Mouse (Mus musculus) intestine, embryonic 14.5 days (tissue): Measurements from ENCODE around the gene Pip5kl1. TPM values are rescaled to one million over a fixed set of nuclear protein-coding genes. Genes with fewer than 3 reads are reported as not detected.

Experiments
- ATAC-seq: fragments of 200-750 bp; cut with Nextera tagmentation; replicated peaks from 2 replicates; pipeline ENCODE4 v1.8.0; 2017; ENCODE audit warnings: low read depth, moderate number of reproducible peaks, moderate TSS enrichment, moderate library complexity; ENCODE audit not compliant: low FRiP score, low TSS enrichment
- DNase-seq: peaks from one replicate; pipeline ENCODE4 v3.0.0-alpha.2; 2018; ENCODE audit warnings: low spot score
- H3K27ac ChIP-seq: fragments of 300-500 bp; sonication (generic); 2 replicates; pipeline ENCODE4 v1.5.1; 2014; ENCODE audit warnings: low read depth, mild to moderate bottlenecking, control low read depth
- H3K27me3 ChIP-seq: fragments of 300-500 bp; sonication (generic); replicated peaks from 2 replicates; pipeline ENCODE4 v1.6.1; 2014; ENCODE audit warnings: low read length, control low read depth; ENCODE audit not compliant: control insufficient read depth, insufficient read depth
- H3K36me3 ChIP-seq: fragments of 300-500 bp; sonication (generic); 2 replicates; pipeline ENCODE4 v1.6.1; 2014; ENCODE audit warnings: low read length, control low read depth; ENCODE audit not compliant: control insufficient read depth, insufficient read depth
- H3K4me1 ChIP-seq: fragments of 300-500 bp; sonication (generic); replicated peaks from 2 replicates; pipeline ENCODE4 v1.6.1; 2014; ENCODE audit warnings: low read length, control low read depth, mixed read lengths; ENCODE audit not compliant: control insufficient read depth, insufficient read depth
- H3K4me2 ChIP-seq: fragments of 300-500 bp; sonication (generic); 2 replicates; pipeline ENCODE4 v1.6.1; 2014; ENCODE audit warnings: low read length
- H3K4me3 ChIP-seq: fragments of 300-500 bp; sonication (generic); 2 replicates; pipeline ENCODE4 v1.5.1; 2014; ENCODE audit warnings: low read depth, low read length, control low read depth, mixed read lengths
- H3K9ac ChIP-seq: fragments of 300-500 bp; sonication (generic); 2 replicates; pipeline ENCODE4 v1.6.1; 2014; ENCODE audit warnings: mild to moderate bottlenecking, low read length
- H3K9me3 ChIP-seq: fragments of 300-500 bp; sonication (generic); 2 replicates; pipeline ENCODE4 v1.6.1; 2016; ENCODE audit warnings: low read length, control low read depth; ENCODE audit not compliant: control insufficient read depth
- WGBS: fragments of 180-500 bp; shearing (Covaris S2); extraction: QIAGEN DNeasy Blood & Tissue Kit; methylation state at CpG from one replicate; pipeline ENCODE4 v1.1.7; 2014; 5-methylcytosine and 5-hydroxymethylcytosine counted together
- polyA plus RNA-seq: library from polyadenylated mRNA; unstranded; fragments of >200 nt; fragmentation: Nextera tagmentation; extraction: Ambion mirVana; gene quantifications from 2 replicates; pipeline ENCODE4 v1.2.1, GENCODE M21; 2014

Gene Pip5kl1
- 0.62 and 0.89 TPM in 2 replicates for polyA plus RNA-seq

DNA sequence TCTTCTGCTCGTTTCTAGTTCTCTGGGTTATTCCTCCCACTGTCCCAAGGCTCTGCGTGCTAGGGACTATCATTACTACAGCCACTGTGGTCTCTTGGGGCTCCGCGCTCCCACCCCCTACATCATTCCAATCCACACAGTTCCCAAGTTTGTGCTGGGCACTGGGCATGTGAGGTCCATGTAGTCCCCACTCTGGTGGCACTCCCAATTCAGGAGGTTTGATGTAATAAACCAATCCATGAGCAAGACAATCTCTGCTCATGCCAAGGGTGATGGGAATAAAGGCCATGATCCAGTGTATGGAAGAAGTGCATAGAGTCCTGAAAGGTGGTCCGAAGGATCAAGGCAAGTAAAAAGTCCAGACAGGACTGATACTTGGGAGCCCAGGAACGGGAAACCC lies at the start of gene Pip5kl1:
Gene Pip5kl1 (plus strand): TSS at position 301 of the 400 bp plus-strand sequence.
- Histone ChIP-seq H3K4me1 (peaks cover 7% of the 10 kb centered on the region; the same call in 1 of the 2 replicates), H3K4me3 (peak within 1 kb of the TSS; percentile 33), H3K9ac (peak within 1 kb of the TSS; percentile 14), H3K36me3 (peaks cover 7% of the 10 kb centered on the region; the same call in 1 of the 2 replicates), H3K4me2 (peak within 1 kb of the TSS; percentile 77), H3K27ac (no peak within 1 kb of the TSS), H3K27me3 (peaks cover 16% of the 10 kb centered on the region), H3K9me3 (no peaks in the 10 kb centered on the region)
- no peak for DNase-seq
- 78% methylated on average over 6 of the region's 6 CpGs for WGBS
- no peak for ATAC-seq

DNA sequence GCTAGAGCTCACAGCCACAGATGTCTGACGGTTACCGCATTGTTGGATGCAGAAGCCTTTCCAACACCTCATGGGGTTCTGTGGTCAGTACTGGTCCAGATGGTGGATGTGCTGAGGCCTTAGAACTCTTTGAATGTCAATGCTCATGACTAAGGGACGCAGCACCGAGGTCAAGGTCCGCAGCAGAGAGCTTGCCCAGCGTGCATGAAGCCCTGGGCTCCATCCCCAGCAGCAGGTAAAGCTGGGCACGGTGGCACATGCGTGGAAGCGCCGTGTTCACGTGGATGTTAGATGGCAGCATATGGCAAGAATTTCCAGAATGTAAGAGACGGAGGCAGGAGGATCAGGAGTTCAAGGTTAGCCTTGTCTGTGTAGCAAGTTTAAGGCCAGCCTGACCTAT lies 48.8 kb upstream of the Pip5kl1 start:
- Histone ChIP-seq H3K4me1 (no peaks in the 10 kb centered on the region), H3K27ac (no peak overlapping the region), H3K27me3 (no peaks in the 10 kb centered on the region), H3K36me3 (no peaks in the 10 kb centered on the region), H3K4me3 (no peak overlapping the region), H3K4me2 (no peak overlapping the region), H3K9ac (no peak overlapping the region), H3K9me3 (no peaks in the 10 kb centered on the region)
- 84% methylated on average over 12 of the region's 12 CpGs for WGBS
- DNase-seq (no peak), ATAC-seq (no peak)

DNA sequence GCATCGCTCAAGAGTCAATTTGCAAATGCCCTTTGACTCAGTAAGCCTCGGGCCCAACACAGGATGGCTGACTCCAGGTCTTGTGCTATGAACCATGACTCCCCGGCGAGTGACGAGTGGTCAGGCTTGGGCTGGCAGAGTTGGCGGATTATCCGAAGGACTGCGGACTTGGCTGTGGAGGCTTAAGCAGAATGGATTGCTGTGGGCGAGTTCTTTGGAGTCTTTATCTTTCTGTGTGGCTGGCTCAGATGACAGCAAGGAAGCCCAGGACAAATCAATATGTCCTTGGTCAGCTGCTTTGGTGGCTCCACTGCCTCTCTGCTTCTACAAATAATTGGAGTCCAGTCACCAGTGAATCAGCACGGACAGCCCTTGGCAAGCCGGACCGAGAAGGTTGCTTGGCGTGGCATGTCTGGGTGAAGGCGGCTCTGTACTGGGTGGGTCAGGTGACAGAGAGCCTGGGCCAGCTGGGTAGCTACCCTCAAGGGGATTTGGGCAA lies 47.1 kb upstream of the Pip5kl1 start:
- Histone ChIP-seq H3K9me3 (no peaks in the 10 kb centered on the region), H3K4me2 (no peak overlapping the region), H3K36me3 (no peaks in the 10 kb centered on the region), H3K9ac (no peak overlapping the region), H3K4me3 (no peak overlapping the region), H3K4me1 (no peaks in the 10 kb centered on the region), H3K27me3 (no peaks in the 10 kb centered on the region), H3K27ac (no peak overlapping the region)
- no peak for DNase-seq
- no peak for ATAC-seq
- WGBS = 83% methylated on average over 14 of the region's 14 CpGs

DNA sequence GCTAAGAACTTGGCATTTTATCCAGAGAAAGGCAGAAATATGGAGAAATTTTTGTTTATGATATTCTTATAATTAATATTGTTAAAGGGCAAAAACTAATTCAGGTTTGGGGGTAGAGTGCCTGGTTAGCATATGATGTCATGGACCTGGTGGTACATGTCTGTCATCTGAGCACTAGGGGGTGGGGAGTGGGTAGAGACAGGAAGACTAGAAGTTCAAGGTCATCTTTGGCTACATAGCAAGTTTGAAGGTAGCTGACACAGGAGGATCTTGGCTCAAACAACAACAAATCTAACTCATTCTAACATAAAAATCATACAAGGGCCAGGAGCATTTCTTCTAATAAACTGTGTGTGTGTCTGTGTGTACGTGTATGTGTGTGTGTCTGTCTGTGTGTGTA lies 46.3 kb upstream of the Pip5kl1 start:
- Histone ChIP-seq H3K4me3 (no peak overlapping the region), H3K9me3 (no peaks in the 10 kb centered on the region), H3K4me1 (peaks cover 1% of the 10 kb centered on the region), H3K36me3 (no peaks in the 10 kb centered on the region), H3K9ac (no peak overlapping the region), H3K4me2 (no peak overlapping the region), H3K27me3 (no peaks in the 10 kb centered on the region), H3K27ac (no peak overlapping the region)
- 75% methylated on average over 1 of the region's 1 CpGs for WGBS
- no peak for ATAC-seq
- DNase-seq = no peak

DNA sequence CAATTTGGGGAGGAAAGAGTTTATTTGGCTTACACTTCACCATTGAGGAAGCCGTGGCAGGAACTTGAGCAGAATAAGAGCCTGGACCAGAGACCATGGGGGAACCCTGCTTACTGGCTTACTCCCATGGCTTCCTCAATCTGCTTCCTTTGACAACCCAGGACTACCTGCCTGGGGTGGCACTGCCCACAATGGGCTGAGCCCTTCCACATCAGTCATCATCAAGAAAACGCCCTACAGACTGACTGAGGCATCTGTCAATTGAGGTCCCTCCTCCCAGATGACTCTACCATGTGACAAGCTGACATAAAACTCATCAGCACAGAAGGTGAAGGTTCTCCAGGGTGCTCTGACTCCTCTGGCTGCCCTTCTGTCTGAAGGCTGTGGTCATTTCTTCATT lies 44.1 kb upstream of the Pip5kl1 start:
- H3K27ac ChIP-seq = no peak overlapping the region
- WGBS = 81% methylated on average over 2 of the region's 2 CpGs
- no peak for ATAC-seq
- H3K4me1 ChIP-seq = peaks cover 11% of the 10 kb centered on the region
- H3K4me2 ChIP-seq = no peak overlapping the region
- no peak overlapping the region for H3K9ac ChIP-seq
- no peaks in the 10 kb centered on the region for H3K9me3 ChIP-seq
- H3K4me3 ChIP-seq = no peak overlapping the region
- no peaks in the 10 kb centered on the region for H3K36me3 ChIP-seq
- H3K27me3 ChIP-seq = no peaks in the 10 kb centered on the region
- DNase-seq = no peak

DNA sequence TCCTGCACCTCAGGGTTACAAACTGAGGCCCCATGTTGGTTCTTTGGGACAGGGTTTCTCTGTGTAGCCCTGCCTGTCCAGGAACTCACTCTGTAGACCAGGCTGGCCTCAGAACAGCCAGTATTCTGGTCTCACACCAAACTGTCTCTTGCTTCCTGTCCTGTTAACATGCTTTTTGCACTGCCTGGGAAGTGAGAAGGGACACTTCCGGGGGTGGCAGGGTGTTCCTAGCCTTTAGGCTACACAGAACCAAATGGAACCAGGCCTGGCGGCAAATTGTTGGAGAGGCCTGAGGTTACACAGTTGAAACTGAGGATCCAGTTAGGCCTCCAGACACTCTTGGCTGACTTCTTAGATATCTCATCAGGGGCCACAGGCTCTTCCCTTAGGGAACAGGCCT lies 41.4 kb upstream of the Pip5kl1 start:
- peaks cover 28% of the 10 kb centered on the region for H3K4me1 ChIP-seq
- no peak overlapping the region for H3K4me2 ChIP-seq
- 91% methylated on average over 2 of the region's 2 CpGs for WGBS
- H3K9ac ChIP-seq = no peak overlapping the region
- H3K9me3 ChIP-seq = no peaks in the 10 kb centered on the region
- no peaks in the 10 kb centered on the region for H3K36me3 ChIP-seq
- H3K27me3 ChIP-seq = no peaks in the 10 kb centered on the region
- H3K27ac ChIP-seq = no peak overlapping the region
- DNase-seq (no peak), ATAC-seq (no peak)
- no peak overlapping the region for H3K4me3 ChIP-seq

DNA sequence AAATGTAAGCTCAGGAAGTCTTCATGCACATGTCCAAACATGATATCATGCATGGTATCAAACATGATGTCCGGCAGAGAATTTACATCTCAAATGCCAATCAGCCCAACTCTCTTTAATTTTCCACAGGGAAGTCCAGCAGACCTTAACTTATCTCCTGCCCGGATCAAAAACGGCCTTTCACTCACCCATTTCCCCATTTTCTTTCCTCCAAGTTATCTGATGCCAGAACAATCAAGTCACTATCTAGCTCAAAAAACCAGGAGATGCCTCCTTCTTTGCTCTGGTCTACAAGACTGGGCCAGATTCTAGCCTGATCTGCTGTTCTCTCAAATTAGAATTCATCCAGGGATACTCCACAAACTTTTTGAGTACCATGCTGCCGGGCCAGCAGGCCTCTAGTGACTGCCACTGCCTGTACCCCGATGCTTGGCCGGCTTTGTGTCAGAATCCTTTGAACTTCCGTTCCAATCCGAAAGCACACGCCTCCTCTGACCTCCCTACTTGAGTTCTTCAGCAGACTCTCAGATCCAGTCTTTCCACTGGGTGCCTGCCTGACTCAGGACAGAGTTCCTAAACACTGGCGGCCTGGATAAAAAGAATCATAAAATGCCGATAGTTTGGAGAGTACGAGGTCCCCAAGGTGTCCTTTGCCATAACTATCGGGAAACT lies 40.4 kb upstream of the Pip5kl1 start:
- ATAC-seq = peak; percentile 3; the same call in 1 of the 2 replicates
- Histone ChIP-seq H3K4me3 (peak overlapping the region; percentile 81), H3K27ac (peak overlapping the region; percentile 95), H3K9ac (peak overlapping the region; percentile 61), H3K36me3 (no peaks in the 10 kb centered on the region), H3K9me3 (no peaks in the 10 kb centered on the region), H3K27me3 (no peaks in the 10 kb centered on the region), H3K4me2 (peak overlapping the region; percentile 79), H3K4me1 (peaks cover 36% of the 10 kb centered on the region)
- WGBS = 10% methylated on average over 13 of the region's 13 CpGs
- DNase-seq = peak; percentile 80

DNA sequence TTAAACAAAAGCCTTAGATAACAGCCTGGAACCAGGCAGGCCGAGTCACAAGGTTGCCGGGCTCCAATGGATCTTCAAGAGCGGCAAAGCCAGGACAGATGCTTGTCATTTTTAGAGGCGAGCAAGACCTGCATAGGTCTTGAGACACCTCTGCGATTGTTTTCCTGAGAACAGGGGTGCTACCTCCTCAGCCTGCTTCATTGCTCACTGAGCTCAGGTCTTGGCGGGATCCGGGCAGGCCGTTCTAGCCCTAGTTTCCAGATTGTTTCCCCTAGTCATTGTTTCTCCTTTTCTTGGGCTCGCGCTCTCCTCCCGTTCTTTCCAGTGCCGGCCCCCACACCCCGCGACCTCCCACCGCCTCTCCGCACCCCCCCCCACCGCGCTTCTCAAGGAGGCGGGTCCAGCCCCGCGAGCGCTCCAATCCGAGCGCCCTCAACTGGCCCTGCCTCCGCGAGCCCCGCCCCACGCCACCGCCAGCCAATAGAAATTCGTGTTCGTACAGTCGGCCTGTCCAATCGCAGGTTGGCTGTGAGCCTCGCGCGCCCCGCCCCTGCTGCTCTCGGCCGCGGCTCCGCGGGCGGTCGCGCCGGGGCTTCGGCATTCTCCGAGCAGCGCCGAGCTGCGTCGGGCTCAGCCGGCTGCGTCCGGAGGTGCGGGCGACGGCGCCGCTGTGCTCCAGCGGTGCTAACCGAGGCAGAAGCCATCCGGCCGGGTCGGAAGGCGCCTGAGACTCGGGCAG lies 39.7 kb upstream of the Pip5kl1 start, which contains the start of gene Fam102a:
Gene Fam102a (plus strand): TSS at position 600 of the 739 bp plus-strand sequence.
- Histone ChIP-seq H3K9ac (peak within 1 kb of the TSS; percentile 86), H3K27me3 (no peaks in the 10 kb centered on the region), H3K9me3 (no peaks in the 10 kb centered on the region), H3K27ac (peak within 1 kb of the TSS; percentile 95), H3K4me2 (peak within 1 kb of the TSS; percentile 79), H3K4me3 (peak within 1 kb of the TSS; percentile 81), H3K4me1 (peaks cover 42% of the 10 kb centered on the region), H3K36me3 (no peaks in the 10 kb centered on the region)
- WGBS = under 1% methylated on average over 67 of the region's 67 CpGs
- DNase-seq (peak; percentile 97), ATAC-seq (peak; percentile 95)
